Mouse (Mus musculus) T-helper 1 cell (primary cell): Measurements from ENCODE around the gene Lmo3.

ENCODE experiments used
- in situ Hi-C: fragments of 300-600 bp; cut with MboI, MseI; formaldehyde crosslinking; loops from one replicate; pipeline ENCODE4 v1.15.1; 2025; ENCODE audit warnings: high pct_unique_total_duplicates

Lmo3 gene

GRCm38 (mm10) chr6:138422671-138423321 is 159.0 kb downstream of the Lmo3 start:
- in situ Hi-C loops, result no loop called here

GRCm38 (mm10) chr6:138421931-138422531 is 159.7 kb downstream of the Lmo3 start:
- in situ Hi-C loops, result no loop called here

- in situ Hi-C loops, result no loop called here
Measured at GRCm38 (mm10) chr6:138421191-138421613, 160.6 kb downstream of the Lmo3 start.

GRCm38 (mm10) chr6:138420536-138420891 is 161.3 kb downstream of the Lmo3 start:
- in situ Hi-C loops, result no loop called here

GRCm38 (mm10) chr6:138419871-138420535 is 161.8 kb downstream of the Lmo3 start:
- in situ Hi-C loops, result no loop called here

GRCm38 (mm10) chr6:138412075-138412474 is 169.7 kb downstream of the Lmo3 start:
- in situ Hi-C loops, result no loop called here

- in situ Hi-C loops, result no loop called here
Measured at GRCm38 (mm10) chr6:138402031-138402430, 179.7 kb downstream of the Lmo3 start.

GRCm38 (mm10) chr6:138398836-138399235 is 182.9 kb downstream of the Lmo3 start:
- in situ Hi-C loops, result no loop called here

- in situ Hi-C loops, result no loop called here
Measured at GRCm38 (mm10) chr6:138391085-138391484, 190.7 kb downstream of the Lmo3 start.

- in situ Hi-C loops, result no loop called here
Measured at GRCm38 (mm10) chr6:138388168-138388936, 193.4 kb downstream of the Lmo3 start.

- in situ Hi-C loops, result no loop called here
Measured at GRCm38 (mm10) chr6:138383208-138383607, 198.6 kb downstream of the Lmo3 start.

GRCm38 (mm10) chr6:138371176-138371575 is 210.6 kb downstream of the Lmo3 start:
- in situ Hi-C loops, result no loop called here

GRCm38 (mm10) chr6:138364111-138364510 is 217.7 kb downstream of the Lmo3 start:
- in situ Hi-C loops, result no loop called here

GRCm38 (mm10) chr6:138350587-138351345 is 231.0 kb downstream of the Lmo3 start:
- in situ Hi-C loops, result no loop called here

- in situ Hi-C loops, result no loop called here
Measured at GRCm38 (mm10) chr6:138346558-138346957, 235.2 kb downstream of the Lmo3 start.

- in situ Hi-C loops, result no loop called here
Measured at GRCm38 (mm10) chr6:138335858-138336257, 245.9 kb downstream of the Lmo3 start.

- in situ Hi-C loops, result no loop called here
Measured at GRCm38 (mm10) chr6:138333991-138334390, 247.8 kb downstream of the Lmo3 start.

GRCm38 (mm10) chr6:138325744-138326400 is 255.9 kb downstream of the Lmo3 start:
- in situ Hi-C loops, result no loop called here

GRCm38 (mm10) chr6:138325145-138325544 is 256.6 kb downstream of the Lmo3 start:
- in situ Hi-C loops, result no loop called here

- in situ Hi-C loops, result no loop called here
Measured at GRCm38 (mm10) chr6:138323325-138323724, 258.4 kb downstream of the Lmo3 start.

- in situ Hi-C loops, result no loop called here
Measured at GRCm38 (mm10) chr6:138320190-138320737, 261.5 kb downstream of the Lmo3 start.
